ENCODE assay signal across 8 mouse cellular contexts in genomic region chr15:83121709-83122565, GRCm38 (mm10). TPM values are rescaled to one million over a fixed set of nuclear protein-coding genes. Genes with fewer than 3 reads are reported as not detected.
DNase-seq lines count a peak whose midpoint lies in the region; ATAC-seq and TF ChIP-seq lines count a peak whose summit lies in the region.

No protein-coding gene starts in this region.

- H3K9ac ChIP-seq in heart, embryonic 11.5 days (ENCODE audit: low read depth, low read length), result peak overlapping the region; percentile 82
- H3K9ac ChIP-seq in lung, embryonic 15.5 days, result peak overlapping the region; percentile 79

- peak; percentile 25; the same call in 1 of the 2 replicates for ATAC-seq in heart, embryonic 11.5 days (replicated peaks; ENCODE audit: insufficient number of reproducible peaks, low FRiP score, low TSS enrichment)
- peak; percentile 69 for ATAC-seq in lung, embryonic 15.5 days (ENCODE audit: borderline replicate concordance, extremely low read depth, low FRiP score, low TSS enrichment)

- H3K27me3 ChIP-seq in heart, embryonic 11.5 days (ENCODE audit: control insufficient read depth, insufficient read depth, low read length), result no peaks in the 10 kb centered on the region
- H3K27me3 ChIP-seq in lung, embryonic 15.5 days, result no peaks in the 10 kb centered on the region

- H3K4me3 ChIP-seq in cortical plate, adult 2 months (ENCODE audit: insufficient read depth, low read length), result peak overlapping the region; percentile 86
- H3K4me3 ChIP-seq in heart, embryonic 11.5 days (ENCODE audit: low read depth, low read length), result peak overlapping the region; percentile 94
- peak overlapping the region; percentile 97 for H3K4me3 ChIP-seq in lung, embryonic 15.5 days

- peak overlapping the region; percentile 18; the same call in 1 of the 2 replicates for H3K27ac ChIP-seq in cortical plate, adult 2 months (ENCODE audit: insufficient read depth, low read length)
- H3K27ac ChIP-seq in heart, embryonic 11.5 days (ENCODE audit: low read depth, low read length), result peak overlapping the region; percentile 68; the same call in 1 of the 2 replicates
- peak overlapping the region; percentile 77 for H3K27ac ChIP-seq in lung, embryonic 15.5 days

- 5% methylated on average over 42 of the region's 43 CpGs for WGBS in heart, embryonic 11.5 days (ENCODE audit: insufficient replicate concordance)
- 3% methylated on average over 42 of the region's 43 CpGs for WGBS in lung, embryonic 15.5 days

- no peaks in the 10 kb centered on the region for H3K9me3 ChIP-seq in heart, embryonic 11.5 days (replicated peaks; ENCODE audit: control insufficient read depth, low read length)
- H3K9me3 ChIP-seq in lung, embryonic 15.5 days, result no peaks in the 10 kb centered on the region

- TF ChIP-seq CTCF in cortical plate, adult 2 months (IDR thresholded peaks at IDR 0.05; ENCODE audit: extremely low read depth, insufficient read depth, low read length), result no peak

- peaks cover 2% of the 10 kb centered on the region; the same call in 1 of the 2 replicates for H3K4me1 ChIP-seq in cortical plate, adult 2 months (ENCODE audit: control insufficient read depth, insufficient read depth, low read length)
- H3K4me1 ChIP-seq in heart, embryonic 11.5 days (ENCODE audit: control insufficient read depth, insufficient read depth, low read length), result peaks cover 8% of the 10 kb centered on the region
- peaks cover 11% of the 10 kb centered on the region for H3K4me1 ChIP-seq in lung, embryonic 15.5 days

- TF ChIP-seq POLR2A in cortical plate, adult 2 months (IDR thresholded peaks at IDR 0.05; ENCODE audit: extremely low read depth, insufficient read depth, low read length), result no peak

- H3K36me3 ChIP-seq in heart, embryonic 11.5 days (ENCODE audit: control insufficient read depth, insufficient read depth, low read length), result peaks cover 16% of the 10 kb centered on the region
- peaks cover 38% of the 10 kb centered on the region for H3K36me3 ChIP-seq in lung, embryonic 15.5 days

- peak; percentile 53 to 58 for DNase-seq in B cell, adult 2 months
- DNase-seq in T-cell, adult 2 months (ENCODE audit: low spot score), result peak; percentile 66
- DNase-seq in kidney, postnatal 36 days, result peak; percentile 41 to 59
- peak; percentile 67 for DNase-seq in retina, embryonic 14.5 days (ENCODE audit: low spot score)
- DNase-seq in ovary, postnatal 14 days (ENCODE audit: low spot score), result no peak

- H3K4me2 ChIP-seq in heart, embryonic 11.5 days, result peak overlapping the region; percentile 84
- H3K4me2 ChIP-seq in lung, embryonic 15.5 days, result peak overlapping the region; percentile 85

RNA-seq across cellular contexts. Expression of gene Rrp7a, which starts 0.7 kb away (rescaled TPM):
- polyA plus RNA-seq in cortical plate, adult 2 months (2012; rRNA removed), result 126 and 128 TPM in 2 replicates
- polyA plus RNA-seq in heart, embryonic 11.5 days (2014; fragmentation: Nextera tagmentation; extraction: Ambion mirVana), result 34.9 and 42.7 TPM in 2 replicates
- polyA plus RNA-seq in lung, embryonic 15.5 days (2015; fragmentation: Nextera tagmentation; extraction: Ambion mirVana), result 56.1 and 64.7 TPM in 2 replicates

RNA-seq across cellular contexts. Expression of gene Poldip3, which starts 27.2 kb away (rescaled TPM):
- 66.3 and 66.6 TPM in 2 replicates for polyA plus RNA-seq in cortical plate, adult 2 months (2012; rRNA removed)
- polyA plus RNA-seq in heart, embryonic 11.5 days (2014; fragmentation: Nextera tagmentation; extraction: Ambion mirVana), result 88.5 and 89.4 TPM in 2 replicates
- polyA plus RNA-seq in lung, embryonic 15.5 days (2015; fragmentation: Nextera tagmentation; extraction: Ambion mirVana), result 139 and 140 TPM in 2 replicates

RNA-seq across cellular contexts. Expression of gene Serhl, which starts 32.6 kb away (rescaled TPM):
- 15.9 and 16.4 TPM in 2 replicates for polyA plus RNA-seq in cortical plate, adult 2 months (2012; rRNA removed)
- polyA plus RNA-seq in heart, embryonic 11.5 days (2014; fragmentation: Nextera tagmentation; extraction: Ambion mirVana), result 56.4 and 68.5 TPM in 2 replicates
- 61.9 TPM in 2 replicates for polyA plus RNA-seq in lung, embryonic 15.5 days (2015; fragmentation: Nextera tagmentation; extraction: Ambion mirVana)

RNA-seq across cellular contexts. Expression of gene Cyb5r3, which starts 50.5 kb away (rescaled TPM):
- 48.4 and 57.0 TPM in 2 replicates for polyA plus RNA-seq in cortical plate, adult 2 months (2012; rRNA removed)
- 154 and 162 TPM in 2 replicates for polyA plus RNA-seq in heart, embryonic 11.5 days (2014; fragmentation: Nextera tagmentation; extraction: Ambion mirVana)
- 139 and 155 TPM in 2 replicates for polyA plus RNA-seq in lung, embryonic 15.5 days (2015; fragmentation: Nextera tagmentation; extraction: Ambion mirVana)

Comparison
In these comparisons a context has a peak if more than half of its experiments do, and no peak if none do; other contexts are left out.
1. H3K27ac ChIP-seq: peak in every context shown above with its lines; median percentile 77 in lung, embryonic 15.5 days; 68 in heart, embryonic 11.5 days; 18 in cortical plate, adult 2 months.